Mouse (Mus musculus) gastrocnemius, postnatal 25 days (tissue): ENCODE measurements around the gene Rpl3l. TPM values are rescaled to one million over a fixed set of nuclear protein-coding genes. Genes with fewer than 3 reads are reported as not detected.
"Not testable (repeated sequence)": the region's sequence is repeated elsewhere in the genome, so short reads cannot be mapped to it uniquely, and the experiment has no call there.

Experiments
- DNase-seq: peaks from one replicate; pipeline ENCODE4 v3.0.0; 2022
- total RNA-seq, 2 experiments: library from RNA; stranded (reverse); gene quantifications; 1 replicate in 1 of 2; 2 replicates in 1 of 2; pipeline ENCODE4 v1.2.3; 2021

Gene Rpl3l
- total RNA-seq, 2 experiments from 2014 or later: 723 to 775 TPM

GRCm38 (mm10) chr17:24719494-24720222, 8.0 kb upstream of the Rpl3l start:
- peak; percentile 98 for DNase-seq

GRCm38 (mm10) chr17:24720616-24721015, 7.0 kb upstream of the Rpl3l start:
- not testable (repeated sequence) for DNase-seq

GRCm38 (mm10) chr17:24721383-24721955, 6.2 kb upstream of the Rpl3l start:
- DNase-seq: not testable (repeated sequence)

GRCm38 (mm10) chr17:24722220-24722924, 5.2 kb upstream of the Rpl3l start:
- DNase-seq: no peak

GRCm38 (mm10) chr17:24723122-24723880, 4.3 kb upstream of the Rpl3l start:
- no peak for DNase-seq

- DNase-seq: no peak
Measured at GRCm38 (mm10) chr17:24723881-24724180, 3.8 kb upstream of the Rpl3l start.

GRCm38 (mm10) chr17:24724184-24724583, 3.4 kb upstream of the Rpl3l start, which contains the start of gene Ndufb10:
Gene Ndufb10, minus strand, starts transcription at chr17:24724478.
- peak; percentile 90 for DNase-seq

- DNase-seq: no peak
Measured at GRCm38 (mm10) chr17:24725637-24726390, 1.8 kb upstream of the Rpl3l start.

- DNase-seq: no peak
Measured at GRCm38 (mm10) chr17:24728184-24728583, 564 bp downstream of the Rpl3l start.

GRCm38 (mm10) chr17:24729067-24729466, 1.4 kb downstream of the Rpl3l start:
- DNase-seq: no peak

- DNase-seq: no peak
Measured at GRCm38 (mm10) chr17:24730787-24731186, 3.2 kb downstream of the Rpl3l start.

GRCm38 (mm10) chr17:24732233-24732935, 4.8 kb downstream of the Rpl3l start:
- DNase-seq: peak; percentile 88

GRCm38 (mm10) chr17:24733434-24734050, 5.9 kb downstream of the Rpl3l start:
- DNase-seq: no peak

GRCm38 (mm10) chr17:24734513-24734912, 6.9 kb downstream of the Rpl3l start:
- no peak for DNase-seq

- DNase-seq: no peak
Measured at GRCm38 (mm10) chr17:24735446-24735845, 7.8 kb downstream of the Rpl3l start.

- peak; percentile 98 for DNase-seq
Measured at GRCm38 (mm10) chr17:24736330-24737051, 8.9 kb downstream of the Rpl3l start, which contains the start of gene Msrb1. Gene Msrb1, plus strand, starts transcription at chr17:24736642.

GRCm38 (mm10) chr17:24737135-24737810, 9.7 kb downstream of the Rpl3l start:
- DNase-seq: no peak

GRCm38 (mm10) chr17:24738238-24738637, 10.6 kb downstream of the Rpl3l start:
- DNase-seq: no peak

GRCm38 (mm10) chr17:24739926-24740325, 12.3 kb downstream of the Rpl3l start:
- no peak for DNase-seq
